Mouse (Mus musculus): ENCODE measurements around the gene Ttc7b.

The Ttc7b gene

GRCm38 (mm10) chr12:100520794-100521186, at the start of gene Ttc7b:
Gene Ttc7b (minus strand): TSS chr12:100520826.
- DNase-seq: peak; percentile 69

GRCm38 (mm10) chr12:100568831-100569230, 48.2 kb upstream of the Ttc7b start:
- no peak for DNase-seq

- no peak for DNase-seq
Measured at GRCm38 (mm10) chr12:100568105-100568504, 47.5 kb upstream of the Ttc7b start.

- no peak for DNase-seq
Measured at GRCm38 (mm10) chr12:100567627-100568026, 47.0 kb upstream of the Ttc7b start.

- DNase-seq: no peak
Measured at GRCm38 (mm10) chr12:100553675-100554074, 33.0 kb upstream of the Ttc7b start.

- DNase-seq: no peak
Measured at GRCm38 (mm10) chr12:100551972-100552371, 31.3 kb upstream of the Ttc7b start.

GRCm38 (mm10) chr12:100544194-100544567, 23.6 kb upstream of the Ttc7b start:
- DNase-seq: no peak

- no peak for DNase-seq
Measured at GRCm38 (mm10) chr12:100543437-100544193, 23.0 kb upstream of the Ttc7b start.

- DNase-seq: no peak
Measured at GRCm38 (mm10) chr12:100542494-100542893, 21.9 kb upstream of the Ttc7b start.

GRCm38 (mm10) chr12:100542076-100542475, 21.4 kb upstream of the Ttc7b start:
- DNase-seq: no peak

GRCm38 (mm10) chr12:100539158-100539714, 18.6 kb upstream of the Ttc7b start:
- no peak for DNase-seq

- no peak for DNase-seq
Measured at GRCm38 (mm10) chr12:100538445-100539157, 18.0 kb upstream of the Ttc7b start.

GRCm38 (mm10) chr12:100537091-100537490, 16.5 kb upstream of the Ttc7b start:
- DNase-seq: no peak

- no peak for DNase-seq
Measured at GRCm38 (mm10) chr12:100535028-100535427, 14.4 kb upstream of the Ttc7b start.

GRCm38 (mm10) chr12:100534028-100534427, 13.4 kb upstream of the Ttc7b start:
- DNase-seq: no peak

- no peak for DNase-seq
Measured at GRCm38 (mm10) chr12:100533209-100533608, 12.6 kb upstream of the Ttc7b start.

- DNase-seq: no peak
Measured at GRCm38 (mm10) chr12:100531740-100532139, 11.1 kb upstream of the Ttc7b start.

- no peak for DNase-seq
Measured at GRCm38 (mm10) chr12:100530871-100531270, 10.2 kb upstream of the Ttc7b start.

- DNase-seq: no peak
Measured at GRCm38 (mm10) chr12:100529651-100530050, 9.0 kb upstream of the Ttc7b start.

- DNase-seq: no peak
Measured at GRCm38 (mm10) chr12:100529172-100529571, 8.5 kb upstream of the Ttc7b start.

GRCm38 (mm10) chr12:100528246-100528645, 7.6 kb upstream of the Ttc7b start:
- DNase-seq: no peak

GRCm38 (mm10) chr12:100527753-100528152, 7.1 kb upstream of the Ttc7b start:
- DNase-seq: peak; percentile 94

GRCm38 (mm10) chr12:100527241-100527640, 6.6 kb upstream of the Ttc7b start:
- peak; percentile 61 for DNase-seq

- DNase-seq: no peak
Measured at GRCm38 (mm10) chr12:100525939-100526338, 5.3 kb upstream of the Ttc7b start.
